Mouse (Mus musculus) spleen, adult 18-20 months (tissue): Measurements from ENCODE around the gene Gm16181.
"Not testable (repeated sequence)": the region's sequence is repeated elsewhere in the genome, so short reads cannot be mapped to it uniquely, and the experiment has no call there.

Source experiments
- DNase-seq, 2 experiments: peaks; one replicate each; pipeline ENCODE4 v3.0.0; 2022; ENCODE audit warnings: mixed read lengths in 2 of 2

Gene Gm16181

GRCm38 (mm10) chr17:35233114-35233980 lies 12.7 kb downstream of the Gm16181 start, which contains the start of gene Atp6v1g2:
Gene Atp6v1g2, plus strand, starts transcription at chr17:35233660.
- no peak for DNase-seq

GRCm38 (mm10) chr17:35234090-35234489 lies 13.5 kb downstream of the Gm16181 start:
- not testable (repeated sequence) for DNase-seq

- DNase-seq = peak; percentile 47 to 50
Measured at GRCm38 (mm10) chr17:35234903-35235302, 14.3 kb downstream of the Gm16181 start.

GRCm38 (mm10) chr17:35235614-35236389 lies 15.2 kb downstream of the Gm16181 start, which contains the start of gene Nfkbil1:
Gene Nfkbil1, minus strand, starts transcription at chr17:35235792.
- DNase-seq = peak; percentile 78 to 85

GRCm38 (mm10) chr17:35236390-35236746 lies 15.7 kb downstream of the Gm16181 start:
- peak; percentile 94 to 99 for DNase-seq

DNA sequence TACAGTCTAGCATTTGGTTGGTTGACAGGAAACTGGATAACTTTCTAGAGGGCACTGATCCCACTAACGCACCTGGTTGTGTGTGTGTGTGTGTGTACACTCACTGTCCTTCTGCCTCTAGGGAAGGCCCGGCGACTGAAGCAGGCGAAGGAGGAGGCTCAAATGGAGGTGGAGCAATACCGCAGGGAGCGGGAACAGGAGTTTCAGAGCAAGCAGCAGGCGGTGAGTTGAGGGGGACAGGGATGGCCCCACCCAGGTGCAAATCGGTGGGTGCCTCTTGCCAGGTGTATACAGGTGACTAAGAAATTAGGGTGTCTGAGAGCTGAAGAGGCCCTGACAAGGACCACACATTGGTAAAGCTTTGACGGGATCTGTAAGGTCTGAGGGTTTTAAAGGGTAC lies 16.4 kb downstream of the Gm16181 start:
- DNase-seq = no peak

GRCm38 (mm10) chr17:35237504-35237903 lies 16.9 kb downstream of the Gm16181 start:
- DNase-seq = no peak

GRCm38 (mm10) chr17:35239700-35240099 lies 19.1 kb downstream of the Gm16181 start:
- DNase-seq = no peak

- DNase-seq = no peak
Measured at GRCm38 (mm10) chr17:35240384-35241304, 20.0 kb downstream of the Gm16181 start.

DNA sequence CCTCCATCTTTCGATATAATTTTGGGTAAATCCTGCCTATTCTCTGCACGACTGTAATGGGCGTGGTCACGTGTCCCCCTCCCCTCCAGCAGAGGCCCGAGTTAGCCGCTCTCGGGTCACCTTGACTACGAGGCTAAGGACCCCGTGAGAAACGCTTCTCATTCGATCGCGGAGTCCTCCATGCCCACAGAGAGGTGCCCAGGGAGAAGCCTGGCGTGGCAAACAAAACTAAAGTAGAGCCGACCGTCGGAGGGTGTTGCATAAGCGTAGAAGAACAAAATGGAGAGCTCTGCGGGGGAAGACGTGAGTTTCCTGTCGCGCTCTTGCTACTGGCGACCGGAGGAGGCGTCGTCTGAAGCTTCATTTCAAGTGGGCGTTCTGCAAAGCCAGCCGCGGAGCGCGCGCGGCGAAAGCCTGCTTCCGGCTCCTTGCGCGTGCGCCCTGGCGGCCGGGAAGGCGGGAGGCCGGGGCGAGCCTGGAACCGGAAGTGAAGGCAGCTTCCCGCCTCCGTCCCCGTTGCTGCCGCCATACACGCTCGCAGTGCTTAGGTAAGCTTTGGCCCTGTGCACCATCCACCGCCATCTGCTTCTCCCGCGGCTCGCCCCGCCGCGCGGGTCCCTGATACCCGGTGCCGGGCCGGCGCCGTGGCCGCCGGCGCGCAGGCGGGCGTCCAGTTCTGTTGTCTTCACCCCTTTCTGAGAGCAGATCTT lies 20.8 kb downstream of the Gm16181 start, which contains the start of gene Ddx39b:
TSS of gene Ddx39b (plus strand) at position 442 of the 710 bp plus-strand sequence.
- peak; percentile 90 to 94 for DNase-seq

DNA sequence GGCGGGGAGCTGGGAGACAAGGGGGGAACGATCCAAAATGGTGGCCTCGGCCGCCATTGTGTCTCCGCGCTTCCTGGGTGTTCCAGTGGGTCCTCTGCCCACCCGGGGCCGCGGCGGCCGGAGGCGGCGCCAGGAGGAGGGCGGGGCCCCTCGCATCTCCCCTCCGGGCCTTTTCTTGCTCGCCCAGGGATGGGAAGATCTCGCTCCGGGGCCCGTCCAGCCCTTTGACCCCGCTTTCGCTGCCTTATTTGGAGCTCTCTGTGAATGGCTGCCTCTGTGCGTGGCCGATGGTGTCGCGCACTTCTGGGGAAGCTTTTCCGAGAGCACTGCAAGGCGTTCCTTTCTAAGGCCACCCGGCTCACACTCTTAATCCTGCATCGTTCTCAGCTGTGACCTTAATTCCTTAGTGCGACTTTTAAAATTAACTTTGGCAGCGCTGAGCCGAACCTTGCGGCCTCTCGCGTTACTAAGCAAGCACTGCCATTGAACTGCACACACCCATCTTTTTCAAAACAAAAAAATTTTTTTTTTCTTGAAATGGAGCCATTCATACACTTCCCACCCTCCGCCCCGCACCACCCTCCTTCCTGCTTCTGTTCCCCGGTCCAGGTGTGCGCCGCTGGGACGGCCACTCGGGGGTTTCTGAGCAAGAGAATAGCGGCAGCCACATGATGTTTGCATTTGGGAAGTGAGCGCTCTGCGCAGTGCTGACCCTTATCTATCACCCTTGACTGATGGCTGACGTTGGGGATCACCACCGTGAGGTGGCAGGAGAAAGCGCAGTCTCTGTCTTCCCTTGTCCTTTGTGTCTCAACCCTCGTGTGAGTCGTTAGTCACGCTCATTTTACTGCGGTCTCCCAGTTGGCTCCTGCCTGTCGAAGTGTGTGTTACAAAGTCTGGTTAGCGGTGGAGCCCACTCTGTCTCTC lies 21.6 kb downstream of the Gm16181 start:
- peak; percentile 49 to 50 for DNase-seq

GRCm38 (mm10) chr17:35243086-35243485 lies 22.5 kb downstream of the Gm16181 start:
- no peak for DNase-seq

DNA sequence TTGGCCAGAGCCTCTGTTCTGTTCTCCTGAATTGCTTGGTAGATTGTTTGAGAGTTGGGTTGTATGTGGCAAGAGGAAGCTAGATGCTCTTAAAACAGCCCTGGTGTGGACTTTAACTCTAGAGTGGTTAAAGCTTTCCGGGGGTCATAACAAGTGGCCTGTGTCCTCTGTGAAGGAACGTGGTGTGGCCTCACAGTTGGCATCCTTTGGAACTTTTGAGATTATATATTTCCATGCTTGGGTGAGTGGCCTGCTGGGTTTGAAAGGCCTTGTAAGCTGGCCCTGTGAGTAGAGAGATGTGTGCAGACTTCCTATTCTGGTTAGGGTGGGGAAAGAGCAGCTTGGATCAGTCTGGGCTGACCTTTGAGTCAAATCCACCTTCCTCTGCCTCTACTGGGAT lies 24.4 kb downstream of the Gm16181 start:
- DNase-seq = no peak

DNA sequence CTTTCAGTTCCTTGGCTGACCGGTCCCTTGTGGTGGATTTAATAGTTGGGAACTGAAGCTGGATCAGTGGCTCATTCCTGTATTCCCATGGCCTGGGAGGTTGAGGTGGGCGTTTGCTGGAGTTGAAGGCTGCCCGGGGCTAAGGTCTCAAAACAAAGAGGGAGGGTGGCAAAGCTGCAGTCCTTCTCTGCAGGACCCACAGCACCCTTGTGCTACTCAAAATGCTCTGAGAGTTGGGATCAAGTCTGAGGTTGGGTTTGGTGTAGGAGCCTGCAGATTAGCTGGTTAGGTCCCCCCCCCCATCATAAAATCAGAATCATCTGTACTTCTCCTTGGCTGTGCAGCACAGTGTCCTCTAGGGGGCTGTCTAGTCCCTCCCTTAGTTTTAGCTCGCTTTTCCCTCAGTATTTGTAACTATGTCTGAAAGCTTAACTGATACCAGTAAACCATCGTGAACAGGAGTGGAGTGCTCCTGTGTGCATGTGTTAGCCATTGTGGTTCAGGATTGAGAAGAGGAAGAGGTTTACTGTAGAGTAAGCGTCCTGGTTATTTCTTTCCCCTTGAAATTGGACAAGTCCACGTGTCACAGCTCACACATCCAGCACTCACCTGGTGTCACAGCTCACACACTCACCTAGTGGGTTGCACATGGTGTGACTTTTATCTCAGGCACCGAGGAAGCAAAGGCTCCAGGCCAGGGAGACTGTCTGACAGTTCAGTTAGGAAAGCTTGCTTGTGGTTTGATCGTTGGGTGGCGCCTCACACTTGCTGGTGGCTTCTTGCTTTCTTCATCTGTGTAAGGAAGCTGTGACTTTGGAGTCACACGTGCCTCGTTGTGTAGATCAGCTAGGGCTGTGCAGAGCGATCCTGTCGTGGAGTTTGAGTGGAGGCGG lies 25.3 kb downstream of the Gm16181 start:
- no peak for DNase-seq

DNA sequence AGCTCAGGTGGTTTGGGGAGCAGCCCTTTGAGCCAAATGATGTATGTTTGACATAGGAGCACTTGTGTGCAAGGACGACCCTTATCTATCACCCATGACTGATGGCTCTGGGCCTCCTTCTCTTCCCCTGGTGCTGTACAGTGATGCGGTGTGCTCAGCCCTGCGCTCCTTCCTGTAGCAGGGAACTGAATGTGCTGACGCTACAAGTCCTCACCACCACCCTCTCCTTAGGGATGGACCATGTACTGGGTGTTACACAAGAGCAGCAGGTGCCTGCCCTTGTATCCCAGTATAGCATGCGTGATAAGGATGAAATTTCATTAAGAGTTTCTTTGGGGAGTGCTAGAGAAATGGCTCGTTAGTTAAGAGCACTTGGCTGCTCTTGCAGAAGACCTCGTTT lies 26.5 kb downstream of the Gm16181 start:
- DNase-seq = no peak

- DNase-seq = no peak
Measured at GRCm38 (mm10) chr17:35248986-35249385, 28.4 kb downstream of the Gm16181 start.

DNA sequence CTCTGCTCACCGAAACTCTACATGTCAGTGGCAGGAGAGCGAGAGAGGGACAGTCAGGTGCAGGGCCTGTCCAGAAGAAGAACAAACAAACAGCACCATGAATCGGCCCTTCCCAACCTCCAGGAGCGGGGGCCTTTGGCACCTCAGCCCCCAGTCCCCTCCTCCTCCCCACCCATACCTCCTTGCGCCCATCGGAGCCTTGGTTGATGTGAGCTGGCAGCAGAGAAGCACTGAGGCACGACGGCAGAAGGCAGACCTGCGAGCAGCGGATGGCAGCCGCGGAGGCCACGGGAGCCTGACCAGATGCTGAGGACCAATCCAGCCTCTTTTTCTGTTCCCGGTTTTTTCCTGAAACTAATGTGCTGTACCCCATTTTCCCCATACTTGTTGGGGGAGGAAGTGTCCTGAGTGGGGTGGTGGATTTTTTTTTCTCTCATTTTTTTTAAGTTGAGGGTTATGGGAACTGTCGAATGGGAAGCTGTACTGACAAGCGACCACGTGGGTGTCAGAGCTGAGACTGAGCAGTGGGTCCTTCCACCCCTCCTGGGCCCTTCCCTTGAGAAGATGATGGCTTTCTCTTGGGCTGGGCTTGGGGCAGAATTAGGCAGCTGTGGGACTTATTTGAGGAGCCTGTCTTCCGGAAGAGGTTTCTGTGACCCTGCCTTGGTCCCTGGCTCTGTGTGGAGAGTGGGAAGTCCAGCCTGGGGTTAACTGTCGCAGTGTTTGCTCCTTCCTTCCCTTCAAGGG lies 29.0 kb downstream of the Gm16181 start:
- no peak for DNase-seq

DNA sequence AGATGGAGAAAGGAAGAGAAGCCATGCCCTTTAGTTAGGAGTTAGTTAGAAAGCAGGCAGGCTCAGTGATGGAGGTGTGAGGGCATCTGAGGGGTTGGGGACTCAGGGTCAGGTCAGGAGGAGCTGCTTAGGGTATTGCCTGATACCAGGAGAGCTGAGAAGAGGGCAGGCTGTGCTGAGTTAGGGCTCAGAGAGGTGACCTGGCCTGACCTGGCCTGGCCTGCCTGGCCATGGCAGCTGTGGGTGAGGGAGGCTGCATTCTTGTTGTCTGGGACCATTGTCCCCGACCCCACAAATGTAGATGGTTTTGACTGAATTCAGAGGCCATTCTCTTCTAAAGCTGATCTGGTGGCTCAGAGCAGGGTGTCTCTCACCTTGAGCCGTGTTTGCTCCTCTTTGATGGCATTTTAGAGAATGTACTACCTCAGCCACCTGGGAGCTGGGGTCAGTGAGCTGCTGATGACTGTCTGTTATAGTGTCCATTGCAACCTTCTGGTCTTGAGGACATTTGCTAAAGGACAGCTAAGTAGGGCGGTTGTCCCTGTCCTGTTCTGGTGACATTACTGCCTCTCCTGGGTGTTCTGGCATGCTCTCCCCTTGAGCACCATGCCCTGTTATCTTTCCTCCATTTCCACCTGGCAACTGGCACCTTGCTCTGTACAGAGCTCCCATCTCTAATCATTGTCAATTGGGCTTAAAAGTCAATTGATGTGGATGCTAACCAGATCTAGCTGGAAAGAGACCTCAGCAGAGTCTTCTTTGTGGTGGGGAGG lies 29.9 kb downstream of the Gm16181 start:
- DNase-seq = no peak
